Mouse (Mus musculus) ES-Bruce4 (cell line): ENCODE measurements around the gene Adamts12.

Source experiments
- CTCF ChIP-seq: IDR thresholded peaks from one replicate; pipeline ENCODE4 v1.8.1; 2011; ENCODE audit warnings: low read depth, low read length
- EP300 ChIP-seq: IDR thresholded peaks from 2 replicates; pipeline ENCODE4 v1.6.1; 2011; ENCODE audit warnings: low read depth, low read length; ENCODE audit not compliant: insufficient read depth
- POLR2A ChIP-seq: IDR thresholded peaks from one replicate; pipeline ENCODE4 v1.8.1; 2011; ENCODE audit warnings: low read length; ENCODE audit not compliant: insufficient read depth

DNA sequence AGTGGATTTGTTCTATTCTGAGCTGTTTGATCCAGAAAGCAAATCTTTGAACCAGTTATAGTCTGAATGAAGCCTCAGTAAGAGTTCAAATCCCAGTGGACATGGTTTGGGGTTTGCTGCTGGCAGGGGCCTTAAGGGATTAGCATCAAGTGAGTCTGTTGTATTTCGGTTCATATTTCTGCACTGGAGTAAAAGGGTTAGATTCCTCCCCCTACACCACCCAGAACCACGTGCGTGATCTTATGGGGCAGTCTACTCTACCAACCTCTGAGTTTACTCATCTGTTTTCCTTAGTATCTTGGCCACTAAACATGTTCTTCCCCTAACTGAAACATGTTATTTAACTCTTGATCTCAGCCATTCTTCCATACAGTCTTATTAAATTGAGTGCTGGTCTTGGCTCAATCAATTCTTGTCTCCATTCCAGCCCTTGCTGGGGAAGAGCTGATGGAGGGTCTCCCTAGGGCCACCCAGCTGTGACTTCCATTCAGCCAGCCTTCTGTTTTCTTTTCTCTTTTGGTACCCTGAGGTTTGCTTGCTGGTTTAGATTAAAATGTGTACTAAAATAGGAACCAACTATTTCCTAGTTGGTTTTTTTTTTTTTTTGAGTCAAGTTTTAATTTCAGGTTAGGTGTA lies 11.3 kb downstream of the Adamts12 start:
- TF ChIP-seq POLR2A: no peak
- TF ChIP-seq EP300: no peak
- no peak for TF ChIP-seq CTCF
